9 mouse cellular contexts compared by ENCODE assay signal in the genomic region with DNA sequence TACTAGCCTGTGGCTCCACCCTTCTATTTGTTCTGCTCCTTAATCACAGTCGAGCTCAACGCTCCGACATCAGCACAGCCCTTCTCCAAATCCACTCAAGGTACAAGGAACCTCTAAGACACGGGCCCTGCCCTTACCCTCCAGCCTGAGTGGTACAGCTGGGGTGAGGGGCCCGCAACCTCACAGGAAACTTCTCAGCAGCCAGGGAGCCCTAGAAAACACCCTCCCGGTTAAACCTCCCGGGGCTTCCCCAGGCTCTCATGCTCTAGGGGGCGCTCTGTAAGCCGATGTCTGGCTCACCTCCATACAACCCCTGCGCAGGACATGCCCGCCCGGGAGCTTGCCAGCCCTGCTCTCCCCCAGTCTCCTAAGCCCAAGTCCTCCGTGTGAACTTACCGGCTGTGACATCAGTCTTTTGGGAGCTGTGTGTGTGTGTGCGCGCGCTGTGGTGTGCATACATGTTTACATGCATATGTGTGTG. TPM values are rescaled to one million over a fixed set of nuclear protein-coding genes. Genes with fewer than 3 reads are reported as not detected.
DNase-seq lines count a peak whose midpoint lies in the region; ATAC-seq lines count a peak whose summit lies in the region.
"Had no signal": no experiment of that assay in that cellular context is flagged by ENCODE, and none has a peak within 500 bp of the region (broad histone marks: within the 10 kb centered on the region; RNA-seq: fewer than 3 reads in every experiment).

No protein-coding gene starts in this region.

- no peak overlapping the region for H3K4me2 ChIP-seq in forebrain, embryonic 15.5 days (replicated peaks)
- H3K4me2 ChIP-seq in midbrain, embryonic 15.5 days = no peak overlapping the region; the same call in 1 of the 2 replicates

- H3K27ac ChIP-seq in forebrain, embryonic 15.5 days (replicated peaks) = no peak overlapping the region
- no peak overlapping the region for H3K27ac ChIP-seq in midbrain, embryonic 15.5 days

- H3K9ac ChIP-seq in forebrain, embryonic 15.5 days (replicated peaks) = 0 out of 2 replicates have a peak overlapping the region, but pooled peaks have one; percentile 11
- H3K9ac ChIP-seq in midbrain, embryonic 15.5 days = no peak overlapping the region

- H3K36me3 ChIP-seq in forebrain, embryonic 15.5 days = no peaks in the 10 kb centered on the region
- peaks cover 3% of the 10 kb centered on the region; the same call in 1 of the 2 replicates for H3K36me3 ChIP-seq in midbrain, embryonic 15.5 days (replicated peaks)

- H3K9me3 ChIP-seq in forebrain, embryonic 15.5 days = no peaks in the 10 kb centered on the region
- no peaks in the 10 kb centered on the region for H3K9me3 ChIP-seq in midbrain, embryonic 15.5 days

- WGBS in forebrain, embryonic 15.5 days = 15% methylated on average over 17 of the region's 17 CpGs
- WGBS in midbrain, embryonic 15.5 days = 16% methylated on average over 17 of the region's 17 CpGs

- no peak overlapping the region for H3K4me3 ChIP-seq in forebrain, embryonic 15.5 days
- H3K4me3 ChIP-seq in midbrain, embryonic 15.5 days = no peak overlapping the region

- peak; percentile 15 for DNase-seq in kidney, postnatal 10 days
- DNase-seq in kidney, adult 9 months = no peak
- DNase-seq in cerebellum, postnatal 10 days = peak; percentile 72 to 78
- no peak for DNase-seq in natural killer cell, adult 2 months (ENCODE audit: low spot score in 2 of 2)
- DNase-seq in frontal cortex, postnatal 10 days (ENCODE audit: low spot score in 2 of 2) = no peak
- no peak for DNase-seq in heart, adult 8-10 months (ENCODE audit: low spot score)

- ATAC-seq in forebrain, embryonic 15.5 days (replicated peaks) = no peak
- ATAC-seq in midbrain, embryonic 15.5 days (replicated peaks) = 0 out of 2 replicates have a peak, but pooled peaks have one; percentile 6

- H3K27me3 ChIP-seq in forebrain, embryonic 15.5 days = no peaks in the 10 kb centered on the region
- no peaks in the 10 kb centered on the region for H3K27me3 ChIP-seq in midbrain, embryonic 15.5 days (replicated peaks)

- H3K4me1 ChIP-seq in forebrain, embryonic 15.5 days = peaks cover 25% of the 10 kb centered on the region
- H3K4me1 ChIP-seq in midbrain, embryonic 15.5 days = peaks cover 16% of the 10 kb centered on the region

RNA-seq across cellular contexts. Expression of a gene that starts 9.6 kb away (rescaled TPM):
- 3.7 and 4.3 TPM in 2 replicates for polyA plus RNA-seq in forebrain, embryonic 15.5 days (2015; fragmentation: Nextera tagmentation; extraction: Ambion mirVana)
- 0.56 and 0.78 TPM in 2 replicates for polyA plus RNA-seq in midbrain, embryonic 15.5 days (2015; fragmentation: Nextera tagmentation; extraction: Ambion mirVana)
- total RNA-seq in heart, adult 8-10 months (2022) = not detected
- total RNA-seq: heart, postnatal 10 days had no signal

RNA-seq across cellular contexts. Expression of a gene that starts 30.8 kb away (rescaled TPM):
- polyA plus RNA-seq in forebrain, embryonic 15.5 days (2015; fragmentation: Nextera tagmentation; extraction: Ambion mirVana) = 76.7 and 76.8 TPM in 2 replicates
- 87.1 and 93.8 TPM in 2 replicates for polyA plus RNA-seq in midbrain, embryonic 15.5 days (2015; fragmentation: Nextera tagmentation; extraction: Ambion mirVana)
- total RNA-seq in heart, adult 8-10 months (2022) = under 1 TPM in 3 of 4 experiments, not detected in 1; 0.09 to 0.20 (median 0.11) TPM
- total RNA-seq: heart, postnatal 10 days had no signal

RNA-seq across cellular contexts. Expression of a gene that starts 48.2 kb away (rescaled TPM):
- polyA plus RNA-seq in forebrain, embryonic 15.5 days (2015; fragmentation: Nextera tagmentation; extraction: Ambion mirVana) = not detected in 2 replicates
- not detected in 2 replicates for polyA plus RNA-seq in midbrain, embryonic 15.5 days (2015; fragmentation: Nextera tagmentation; extraction: Ambion mirVana)
- total RNA-seq in heart, adult 8-10 months (2022) = not detected
- total RNA-seq: heart, postnatal 10 days had no signal

Comparison
In these comparisons a context has a peak if more than half of its experiments do, and no peak if none do; other contexts are left out.
1. DNase-seq: peak in kidney, postnatal 10 days (single experiment) and cerebellum, postnatal 10 days (2 of 2); none in kidney, adult 9 months (single experiment), natural killer cell, adult 2 months (0 of 2), frontal cortex, postnatal 10 days (0 of 2) and heart, adult 8-10 months (single experiment).